Mouse (Mus musculus) NIH3T3 (cell line): ENCODE data around the gene Ppm1h.

Experiments
- DNase-seq: peaks from one replicate; pipeline ENCODE4 v3.0.0-alpha.2; 2012; ENCODE audit warnings: low read depth

Ppm1h gene

DNA sequence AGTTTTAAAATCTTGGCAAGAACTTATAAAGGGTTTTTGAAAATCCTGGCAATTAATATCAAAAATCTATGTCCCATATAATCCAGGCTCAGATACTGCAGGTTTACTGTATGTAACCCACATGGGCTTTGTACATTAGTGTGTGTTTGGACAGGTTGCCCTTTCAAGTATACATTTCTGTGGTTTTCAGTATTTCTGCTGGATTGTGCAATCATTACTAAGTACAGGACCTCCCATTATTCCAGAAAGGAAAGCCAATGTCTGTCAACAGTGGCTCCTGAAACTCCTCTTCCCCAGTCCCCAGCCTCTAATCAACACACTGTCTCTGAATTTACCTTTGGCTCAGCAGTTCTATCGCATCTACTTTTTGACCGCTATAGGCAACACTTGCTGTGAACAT, 66.4 kb downstream of the Ppm1h start:
- no peak for DNase-seq

DNA sequence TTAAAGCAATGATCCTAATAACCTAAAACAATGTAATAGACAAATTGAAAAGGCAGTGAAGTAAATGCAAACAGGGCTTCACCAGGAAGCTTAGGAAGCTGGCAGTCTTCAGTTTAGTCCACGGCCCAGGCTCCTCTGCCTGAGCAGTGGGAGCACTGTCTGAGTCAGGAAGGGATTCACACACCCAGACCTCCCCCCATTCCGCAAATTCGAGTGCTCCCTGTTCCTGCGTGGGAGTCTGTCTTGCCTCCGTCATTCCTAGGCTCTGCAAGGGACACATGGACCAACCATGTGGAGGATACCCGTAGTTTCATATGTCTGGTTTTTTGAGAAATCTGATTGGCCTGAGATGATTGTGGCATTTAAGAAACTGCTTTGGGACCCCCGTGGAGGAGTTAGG, 67.6 kb downstream of the Ppm1h start:
- DNase-seq = no peak

DNA sequence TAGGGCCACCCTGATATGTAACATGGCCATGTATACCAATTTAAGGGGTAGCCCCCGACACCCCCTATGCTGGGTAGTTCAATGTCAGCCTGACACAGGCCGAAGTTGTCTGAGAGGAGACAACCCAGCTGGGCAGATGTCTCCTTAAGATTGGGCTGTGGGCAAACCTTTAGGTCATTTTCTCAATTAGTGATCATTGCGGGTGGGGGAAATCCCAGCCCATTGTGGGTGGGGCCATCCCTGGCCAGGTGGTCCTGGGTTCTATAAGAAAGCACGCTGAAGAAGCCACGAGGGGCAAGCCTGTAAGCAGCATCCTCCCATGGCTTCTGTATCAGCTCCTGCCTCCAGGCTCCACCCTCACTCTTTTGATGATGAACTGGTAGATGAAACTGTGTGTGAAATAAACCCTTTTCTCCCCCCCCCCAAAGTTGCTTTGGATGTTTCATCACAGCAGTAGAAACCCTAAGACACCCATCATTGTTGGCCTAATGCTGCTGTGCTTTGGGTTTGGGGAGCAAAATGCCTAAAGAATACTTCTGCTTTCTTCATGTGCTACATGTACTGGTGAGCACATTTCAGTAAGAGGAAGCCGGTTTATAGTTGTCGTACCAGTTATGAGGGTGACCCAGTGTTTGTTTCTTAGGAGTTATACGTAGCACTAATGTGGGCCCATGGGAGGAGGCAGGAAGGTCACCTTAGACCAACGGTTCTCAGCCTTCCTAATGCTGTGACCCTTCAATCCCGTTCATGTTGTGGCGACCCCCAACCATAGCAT, 68.8 kb downstream of the Ppm1h start:
- DNase-seq = no peak

DNA sequence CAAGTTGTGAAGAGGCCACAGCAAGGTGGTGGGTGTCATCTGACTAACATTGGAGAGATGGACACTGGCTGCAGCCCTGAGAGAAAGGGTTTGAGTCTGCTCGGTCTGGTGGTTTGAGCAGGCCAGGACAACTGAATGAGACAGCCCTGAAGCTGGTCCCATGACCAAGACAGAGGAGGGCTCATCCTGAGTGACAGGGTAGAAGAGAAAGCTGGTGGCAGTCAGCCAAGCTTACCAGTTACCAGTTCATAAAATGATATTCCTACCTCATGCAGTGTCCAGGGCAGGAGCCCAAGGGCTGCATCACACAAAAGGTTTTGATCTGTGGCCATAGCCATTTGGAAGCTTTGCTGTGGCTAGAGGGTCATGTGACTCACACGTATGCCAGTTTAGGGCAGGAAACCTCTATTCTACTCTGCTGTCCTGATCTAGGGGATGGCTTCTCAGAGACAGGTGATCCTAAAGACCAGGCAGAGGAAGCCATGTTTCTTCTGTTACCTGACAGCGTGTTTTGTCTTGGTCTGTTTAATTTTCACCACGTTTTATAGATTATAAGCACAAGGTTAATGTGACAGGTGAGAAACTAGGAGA, 69.9 kb downstream of the Ppm1h start:
- peak; percentile 35 for DNase-seq

DNA sequence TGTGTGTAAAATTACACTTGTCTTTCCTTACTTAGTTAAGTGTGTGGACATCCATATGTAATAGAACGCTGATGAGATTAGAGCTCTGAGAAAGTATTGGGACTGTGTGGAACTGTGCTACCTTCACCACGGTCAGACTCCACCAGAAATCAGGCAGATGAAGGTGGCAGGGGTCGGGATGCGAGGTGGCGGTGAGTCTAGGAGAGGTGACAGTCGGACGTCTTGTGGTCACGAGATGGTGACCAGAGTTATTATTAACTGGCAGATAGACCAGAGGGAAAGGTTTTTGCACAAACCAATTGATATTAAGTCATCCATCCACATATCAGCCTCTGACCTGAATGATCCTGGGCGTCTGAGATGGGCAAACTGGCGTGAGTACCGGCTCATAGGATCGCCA, 70.5 kb downstream of the Ppm1h start:
- no peak for DNase-seq

DNA sequence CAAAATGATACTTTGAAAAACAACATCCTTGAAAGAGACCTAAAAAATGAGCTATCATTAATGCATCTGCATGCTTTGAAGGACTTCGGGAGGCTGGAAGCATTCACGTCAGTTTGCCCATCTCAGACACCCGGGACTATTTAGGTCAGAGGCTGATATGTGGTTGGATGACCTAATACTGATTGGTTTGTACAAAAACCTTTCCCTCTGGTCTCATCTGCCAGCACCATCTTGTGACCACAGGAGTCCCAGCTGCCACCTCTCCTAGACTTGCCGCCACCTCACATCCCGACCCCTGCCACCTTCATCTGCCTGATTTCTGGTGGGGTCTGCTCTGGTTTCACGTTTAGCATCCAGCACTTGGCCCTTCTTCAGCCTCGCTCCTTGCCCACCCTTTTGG, 71.3 kb downstream of the Ppm1h start:
- no peak for DNase-seq

DNA sequence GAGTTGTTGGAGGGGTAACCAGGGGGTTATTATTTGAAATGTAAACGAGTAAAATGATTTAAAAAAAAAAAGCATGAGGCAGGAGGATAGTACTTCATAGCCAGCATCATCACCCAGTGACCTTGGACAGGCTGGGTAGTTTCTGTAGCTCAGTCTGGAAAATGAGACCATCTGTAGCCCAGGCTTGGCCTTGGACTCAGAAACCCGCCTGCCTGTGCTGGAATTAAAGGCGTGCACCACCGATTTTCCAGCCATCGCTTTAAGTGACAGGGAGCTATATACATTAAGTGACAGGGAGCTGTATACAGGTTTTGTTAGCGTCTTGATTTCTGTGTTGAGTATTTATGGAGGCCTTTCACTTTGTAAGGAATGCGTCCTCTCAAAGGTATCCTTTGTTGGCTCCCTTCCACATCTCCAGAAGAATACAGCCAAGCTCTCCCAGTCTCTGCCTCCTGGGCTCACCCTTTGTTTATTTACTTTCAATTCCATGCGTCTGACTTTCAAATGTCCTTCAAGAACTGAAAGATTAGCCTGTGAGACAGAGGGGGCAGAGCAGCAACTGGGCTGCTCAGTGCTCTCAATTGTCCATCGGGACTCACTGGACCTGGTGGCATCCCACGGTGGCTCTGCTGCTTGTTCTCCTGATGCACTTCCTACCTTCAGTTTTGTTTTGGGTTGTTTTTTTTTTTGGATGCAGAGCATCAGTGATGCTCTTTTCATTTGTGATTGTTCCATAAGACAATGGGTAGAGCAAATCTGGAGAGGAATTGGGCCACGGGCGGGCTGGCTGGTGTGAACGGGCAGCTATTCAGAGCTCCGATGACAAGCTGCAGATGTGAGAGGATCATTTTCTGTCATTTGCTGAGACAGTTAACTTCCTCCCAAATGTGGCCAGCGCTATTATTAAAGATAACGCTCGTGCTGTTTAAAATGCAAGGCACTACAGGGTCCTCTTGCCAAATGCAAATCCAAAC, 74.7 kb downstream of the Ppm1h start:
- DNase-seq = no peak

DNA sequence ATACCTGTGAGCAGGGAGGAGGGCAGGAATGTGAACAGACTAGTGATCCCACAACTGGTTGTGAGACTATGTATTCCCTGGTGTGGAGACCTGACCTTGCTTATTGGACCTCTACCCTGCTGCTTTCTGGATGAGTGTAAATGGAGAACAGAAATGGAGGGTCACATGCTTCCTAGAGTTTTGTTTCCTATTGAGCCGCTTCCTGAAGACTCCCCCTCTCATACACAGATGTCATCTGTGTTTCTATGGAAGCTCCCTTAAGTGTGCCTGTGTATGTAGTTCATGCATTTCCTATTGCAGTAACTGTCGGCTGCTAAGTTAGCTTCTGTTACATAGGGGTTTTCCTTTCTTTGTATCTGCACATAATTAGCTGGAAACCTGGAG, 75.4 kb downstream of the Ppm1h start:
- DNase-seq = no peak

DNA sequence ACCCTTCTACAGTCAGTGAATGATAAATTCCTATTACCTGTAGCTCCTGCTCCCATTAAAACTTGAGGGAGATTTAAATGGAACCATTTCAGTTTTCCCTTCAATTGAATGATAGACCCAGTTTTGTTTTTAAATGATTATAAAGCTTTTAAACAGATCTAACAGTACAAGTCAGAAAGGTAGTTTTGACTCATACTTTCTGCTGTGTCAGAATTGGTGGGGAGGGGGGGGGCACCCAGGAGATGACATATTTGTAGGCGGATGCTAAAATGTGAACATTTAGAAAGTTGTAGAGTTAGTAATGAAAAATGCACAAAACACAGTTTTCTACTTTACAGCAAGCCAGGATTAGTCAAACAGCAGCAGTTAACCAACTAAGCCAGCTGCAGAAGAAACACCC, 76.4 kb downstream of the Ppm1h start:
- no peak for DNase-seq

DNA sequence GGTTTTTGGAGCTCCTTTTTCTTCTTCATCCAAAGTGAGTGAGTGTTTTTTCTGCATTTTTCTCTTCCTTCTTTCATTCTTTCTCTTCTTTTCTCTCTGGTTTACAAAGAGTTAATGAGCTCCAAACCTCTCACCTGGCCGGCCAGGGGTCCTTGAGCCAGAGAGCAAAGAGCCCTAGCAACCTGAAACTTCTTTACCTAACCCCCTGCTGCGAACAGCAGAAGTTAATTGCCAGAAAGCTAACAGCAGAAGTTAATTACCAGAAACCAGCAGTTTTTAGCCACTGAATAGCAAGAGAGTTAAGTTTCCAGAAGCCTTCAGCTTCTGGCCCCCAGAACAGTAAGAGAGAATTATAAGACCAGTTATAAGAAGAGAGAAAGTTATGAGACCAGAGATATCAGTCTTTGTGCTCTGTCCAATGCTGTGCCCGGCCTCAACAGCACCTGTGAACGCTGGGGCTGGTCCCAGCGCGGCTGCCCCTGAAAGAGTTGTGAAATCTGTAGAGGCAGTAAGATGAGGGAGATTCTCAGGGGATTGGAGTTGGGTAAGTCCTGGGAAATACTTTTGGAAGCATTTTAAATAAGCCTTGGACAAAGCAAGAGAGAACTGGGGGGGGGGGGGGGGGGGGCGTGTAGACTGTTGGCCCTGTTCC, 78.4 kb downstream of the Ppm1h start:
- DNase-seq = peak; percentile 38

DNA sequence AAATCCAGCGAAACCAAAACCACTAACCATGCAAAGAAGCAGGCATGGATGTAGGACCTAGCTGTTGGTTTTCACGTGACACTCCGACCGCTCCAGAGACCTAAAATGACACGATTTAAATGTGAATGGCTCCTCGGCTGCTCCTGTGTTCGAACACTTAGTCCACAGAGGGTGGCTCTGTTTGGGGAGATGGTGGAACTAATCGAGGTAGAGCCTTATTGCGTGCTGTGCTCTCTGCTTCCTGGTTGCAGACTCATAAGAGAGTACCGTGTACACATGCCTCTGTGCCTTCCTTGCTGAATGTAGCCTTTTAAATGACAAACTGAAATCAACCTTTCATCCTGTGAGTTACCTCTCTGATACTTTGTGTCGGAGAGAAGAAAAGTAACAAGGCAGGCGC, 79.2 kb downstream of the Ppm1h start:
- DNase-seq = no peak

DNA sequence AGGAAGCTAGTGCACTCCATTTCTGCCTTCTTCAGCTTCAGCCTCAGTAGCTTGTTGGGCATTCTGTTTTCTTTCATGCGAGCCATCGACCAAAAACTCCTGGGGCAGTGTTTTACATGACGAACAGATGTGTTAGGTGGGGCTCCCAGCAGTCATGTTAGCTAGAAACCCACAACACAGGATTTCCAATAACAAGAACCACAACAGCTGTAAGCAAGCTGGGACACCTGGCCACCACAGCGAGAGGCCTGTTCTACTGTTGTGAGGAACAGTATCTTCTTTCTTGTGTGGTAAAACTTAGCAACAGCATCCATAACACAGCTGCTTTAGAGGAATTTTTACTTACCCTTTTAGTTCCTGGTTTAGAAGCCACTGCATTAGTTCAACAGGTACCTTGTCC, 79.8 kb downstream of the Ppm1h start:
- no peak for DNase-seq

DNA sequence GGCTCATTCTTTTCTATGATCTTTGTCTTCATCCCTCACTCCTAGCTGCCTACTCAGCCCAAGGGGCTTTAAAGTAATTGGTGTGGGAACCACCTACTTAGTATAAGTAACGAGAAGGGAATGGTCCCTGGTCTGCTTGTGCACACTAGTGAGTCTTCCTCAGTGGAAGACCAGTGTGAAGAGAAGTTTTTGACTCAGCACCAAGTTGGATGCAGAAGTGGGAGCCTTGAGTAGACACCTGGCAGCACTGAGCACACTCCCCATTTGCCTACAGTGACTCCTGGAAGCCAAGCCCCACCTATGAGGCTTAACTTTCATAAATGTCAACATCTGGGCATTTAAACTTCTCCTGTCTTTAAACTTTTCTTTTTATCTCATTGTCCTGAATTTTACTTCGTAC, 81.2 kb downstream of the Ppm1h start:
- no peak for DNase-seq

DNA sequence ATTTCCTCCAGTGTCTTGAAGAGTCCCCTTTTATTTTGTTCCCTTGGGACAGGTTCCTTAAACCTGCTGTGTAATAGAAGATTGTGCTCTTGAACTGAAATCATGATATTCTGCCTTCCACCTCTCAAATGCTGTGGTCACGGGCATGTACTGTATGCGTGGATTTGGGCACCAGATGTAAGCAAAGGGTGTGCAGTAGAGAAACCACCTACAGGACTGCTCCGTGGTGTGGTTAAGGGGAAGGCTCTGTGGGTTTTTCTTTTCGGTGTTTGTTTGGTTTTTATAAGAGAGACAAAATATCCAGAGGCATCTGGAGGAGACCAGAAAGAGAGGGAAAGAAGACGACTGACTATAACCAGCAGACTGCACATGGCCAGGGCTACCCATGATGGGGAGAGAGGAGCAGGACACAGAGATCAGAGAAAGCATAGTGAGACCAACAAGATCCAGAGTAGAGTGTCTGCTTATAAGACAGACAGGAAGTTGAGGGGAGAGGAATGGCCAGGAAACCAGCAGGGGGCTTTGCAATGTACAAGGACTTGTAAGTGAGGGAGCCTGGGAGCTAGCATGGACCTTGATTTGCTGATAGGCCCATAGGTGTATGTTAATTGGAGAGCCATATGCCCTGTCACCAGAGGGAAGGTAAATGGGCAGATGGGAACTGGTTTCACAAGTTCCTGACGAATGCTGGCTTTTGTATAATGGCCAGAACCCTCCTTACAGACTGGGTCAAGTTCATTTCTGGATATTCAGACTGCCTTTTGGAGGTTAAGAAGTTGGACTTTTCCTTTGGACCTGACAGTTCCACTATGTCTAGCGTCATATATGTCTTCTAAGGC, 82.1 kb downstream of the Ppm1h start:
- no peak for DNase-seq

DNA sequence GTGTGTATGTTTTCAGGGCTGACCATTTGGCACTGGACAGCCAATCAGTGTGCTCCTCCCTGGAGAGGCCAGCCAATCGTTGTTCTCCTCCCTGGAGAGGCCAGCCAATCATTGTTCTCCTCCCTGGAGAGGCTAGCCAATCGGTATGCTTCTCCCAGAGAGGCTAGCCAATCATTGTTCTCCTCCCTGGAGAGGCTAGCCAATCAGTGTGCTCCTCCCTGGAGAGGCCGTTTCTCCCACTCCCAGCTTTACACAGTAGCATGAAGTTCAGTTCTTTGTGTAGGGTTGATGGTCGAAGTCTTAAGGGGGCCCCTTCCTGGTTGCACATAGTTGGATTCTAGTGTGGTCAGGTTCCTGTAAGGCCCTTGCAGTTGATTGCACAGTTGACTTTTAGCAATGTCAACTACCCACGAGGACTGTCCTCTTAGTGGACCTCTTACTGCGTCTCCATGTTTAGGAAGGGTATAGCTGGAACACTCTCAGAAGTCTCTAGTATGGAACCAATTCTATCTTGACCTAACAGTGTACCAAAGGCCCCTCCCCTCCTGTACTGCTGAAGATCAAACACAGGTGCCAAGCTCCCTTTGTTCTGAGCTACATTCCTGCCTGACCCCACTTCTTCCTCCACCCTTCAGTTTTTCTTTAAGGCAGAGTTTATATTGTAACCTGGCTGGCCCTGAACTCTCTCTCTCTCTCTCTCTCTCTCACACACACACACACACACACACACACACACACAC, 84.4 kb downstream of the Ppm1h start:
- peak; percentile 14 for DNase-seq

DNA sequence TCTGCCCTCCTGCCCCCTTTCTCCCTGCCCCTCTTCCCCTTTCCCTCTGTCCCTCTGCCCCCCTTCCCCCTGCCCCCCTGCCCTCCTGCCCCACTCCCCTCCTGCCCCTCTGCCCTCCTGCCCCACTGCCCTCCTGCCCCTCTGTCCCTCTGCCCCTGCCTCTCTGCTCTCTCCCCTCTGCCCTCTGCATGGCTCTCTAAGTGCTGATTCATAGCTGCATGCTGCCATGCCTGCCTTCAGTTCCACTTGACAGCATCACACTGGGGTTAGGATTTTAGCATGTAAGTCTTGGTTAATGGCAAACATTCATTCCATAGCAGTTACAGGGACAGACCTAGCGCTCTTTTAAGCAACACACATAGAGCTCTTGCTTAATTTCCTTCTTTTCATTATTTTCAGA, 85.0 kb downstream of the Ppm1h start:
- DNase-seq = peak; percentile 25

DNA sequence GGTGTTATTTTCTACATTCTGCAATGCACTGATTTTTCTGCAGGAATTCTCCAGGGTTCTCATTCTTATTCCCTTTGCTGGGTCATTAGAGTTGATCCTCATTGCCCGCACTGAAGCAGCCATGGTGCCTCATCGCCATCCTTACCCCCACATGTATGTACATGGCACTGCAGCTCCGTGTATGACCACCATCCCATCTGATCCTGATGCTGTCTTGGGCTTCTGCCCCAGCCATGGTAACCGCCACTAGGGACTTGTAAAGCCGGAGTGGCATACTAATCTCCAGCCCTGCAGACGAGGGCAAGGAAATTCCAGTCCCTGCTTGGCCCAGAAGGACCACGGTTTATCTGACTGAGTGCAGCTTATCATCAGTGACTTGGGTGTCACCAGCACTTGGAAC, 86.1 kb downstream of the Ppm1h start:
- DNase-seq = no peak

DNA sequence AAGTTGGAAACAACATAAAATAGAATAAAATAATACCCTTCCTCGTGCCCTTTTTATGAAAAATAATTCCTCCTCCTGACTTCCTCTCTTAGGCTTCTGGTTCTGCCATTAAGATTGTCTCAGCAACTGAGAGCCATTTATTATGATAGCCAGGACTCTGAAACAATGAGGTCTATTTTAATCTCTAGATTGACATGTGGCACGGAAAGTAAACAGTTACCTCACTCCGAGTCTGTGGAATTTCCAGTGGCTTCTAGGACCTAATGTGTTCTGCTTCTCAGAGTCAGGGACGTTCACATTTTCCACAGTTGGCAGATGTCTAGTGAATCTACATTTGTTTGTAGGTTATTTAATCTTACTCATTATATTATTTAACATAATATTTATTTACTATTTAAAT, 87.0 kb downstream of the Ppm1h start:
- DNase-seq = no peak

DNA sequence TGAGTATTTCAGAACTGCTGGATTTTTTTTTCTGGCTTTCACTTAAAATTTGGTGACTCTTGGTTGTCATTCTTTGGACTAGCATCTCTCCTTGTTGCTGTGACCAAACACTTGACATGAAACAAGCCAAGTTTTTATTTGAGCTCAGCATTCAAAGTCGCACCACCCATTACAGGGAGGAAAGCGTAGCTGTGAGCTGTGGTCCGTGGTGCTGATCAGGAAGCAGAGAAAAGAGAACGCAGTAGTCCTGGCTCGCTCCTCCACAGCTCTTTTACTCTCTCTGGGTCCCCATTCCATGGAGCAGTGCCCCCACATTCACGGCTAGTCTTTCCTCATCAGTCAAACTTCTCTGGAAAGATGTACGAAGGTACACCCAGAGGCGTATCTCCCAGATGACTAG, 87.4 kb downstream of the Ppm1h start:
- no peak for DNase-seq

DNA sequence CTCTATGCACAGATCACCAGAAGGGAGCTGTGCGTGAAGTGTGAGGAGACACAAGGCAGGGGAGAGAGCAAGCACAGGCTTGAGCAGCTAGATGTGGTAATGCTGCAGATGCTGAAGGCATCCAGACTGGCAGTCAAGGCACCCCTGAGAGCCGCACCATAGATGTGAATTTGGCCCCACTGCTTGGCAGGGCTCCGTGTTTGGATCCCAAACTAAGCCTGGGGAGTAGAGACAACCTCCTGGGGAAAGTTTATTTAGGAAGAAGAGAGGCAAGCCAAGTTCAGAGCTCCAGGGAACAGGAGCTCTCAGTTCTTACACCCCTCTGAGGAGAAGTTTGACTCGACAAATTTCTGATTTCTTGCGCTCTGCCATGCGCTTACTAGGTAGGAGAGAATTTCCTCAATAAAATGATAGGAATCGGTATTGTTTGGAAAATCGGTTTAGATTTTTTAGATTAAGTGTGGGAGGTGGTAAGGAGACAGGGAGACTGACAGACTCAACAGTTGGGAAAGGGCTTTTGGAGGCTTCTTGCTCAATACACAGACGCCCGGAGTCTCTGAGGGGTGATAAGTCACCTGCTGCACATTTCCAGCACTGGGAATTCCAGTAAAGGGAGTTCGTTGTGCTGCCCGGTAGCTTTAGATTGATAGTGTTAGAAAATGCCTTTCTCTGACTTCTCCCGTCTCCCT, 89.8 kb downstream of the Ppm1h start:
- no peak for DNase-seq
